Mouse (Mus musculus) cerebellum, postnatal 4 days (tissue): Measurements from ENCODE around the gene Tmem242.
A peak's percentile ranks its signal among the peaks of the same experiment; 100 is the strongest.
"Not testable (repeated sequence)": the region's sequence is repeated elsewhere in the genome, so short reads cannot be mapped to it uniquely, and the experiment has no call there.

Experiments used
- DNase-seq, 2 experiments: peaks; one replicate each; pipeline ENCODE4 v3.0.0; 2022; ENCODE audit warnings: low spot score in 2 of 2, mixed read lengths in 1 of 2

Gene Tmem242

DNA sequence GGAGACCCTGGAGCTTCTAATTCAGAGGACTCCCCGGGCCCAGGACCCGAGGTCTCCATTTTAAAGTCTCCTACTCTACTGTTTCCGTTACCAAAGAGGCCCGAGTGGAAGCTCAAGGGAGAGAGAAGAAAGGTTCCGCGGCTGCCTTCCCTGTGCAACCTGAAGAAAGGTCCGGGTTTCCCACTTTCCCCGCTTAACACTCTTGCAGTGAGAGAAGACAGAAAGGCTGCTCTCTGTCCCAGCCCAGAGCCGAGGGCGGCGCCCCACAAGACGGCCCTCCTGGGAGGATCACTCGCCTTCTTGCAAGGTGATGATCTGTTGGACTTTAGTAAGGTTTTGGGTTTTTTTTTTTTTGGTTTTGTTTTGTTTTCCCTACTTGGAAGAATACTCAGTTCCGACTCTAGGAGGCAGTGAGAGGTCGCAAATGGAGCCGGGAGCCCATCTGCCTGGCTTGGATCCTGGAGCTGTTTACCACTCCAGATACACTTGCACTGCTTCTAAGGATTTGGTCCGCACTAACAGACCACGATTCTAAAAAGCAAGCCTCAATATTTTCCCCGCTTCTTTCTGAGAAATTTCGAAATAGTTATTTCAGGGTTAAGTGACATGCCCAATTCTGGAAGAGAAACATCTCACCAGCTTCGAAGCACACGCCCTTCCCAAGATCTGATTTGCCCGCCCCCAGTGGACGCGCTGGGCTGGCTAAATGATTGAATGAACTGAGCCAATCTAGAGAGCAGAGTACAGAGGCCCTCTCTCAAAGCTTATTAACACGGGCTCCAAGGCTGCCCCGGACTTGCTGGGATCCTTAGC lies at the start of gene Tmem242:
Gene Tmem242 (minus strand): TSS at position 101 of the 813 bp plus-strand sequence.
- DNase-seq = peak; percentile 88 to 91

GRCm38 (mm10) chr17:5488156-5488555 lies 48.1 kb upstream of the Tmem242 start:
- DNase-seq = no peak

- DNase-seq = no peak
These were observed 44.6 kb upstream of the Tmem242 start for GRCm38 (mm10) chr17:5484663-5485062.

DNA sequence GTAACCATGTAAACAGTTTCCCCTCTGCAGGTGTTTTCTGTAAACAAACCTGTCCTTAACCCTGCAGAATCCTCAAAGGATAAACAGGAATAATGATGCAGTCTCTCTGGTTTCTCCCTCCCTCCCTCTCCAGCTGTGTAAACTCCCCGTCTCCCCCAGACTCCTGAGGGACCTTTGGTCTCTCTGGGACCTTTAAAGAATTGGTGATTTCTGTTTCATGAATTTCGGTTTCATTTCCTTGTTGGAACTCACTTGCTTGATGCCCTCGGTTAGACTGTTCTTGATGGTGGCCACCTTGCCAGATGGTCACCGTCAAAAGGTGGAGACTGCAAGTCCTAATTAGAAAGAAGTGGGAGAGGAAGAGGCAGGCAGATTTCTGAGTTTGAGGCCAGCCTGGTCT lies 43.4 kb upstream of the Tmem242 start:
- DNase-seq = no peak

DNA sequence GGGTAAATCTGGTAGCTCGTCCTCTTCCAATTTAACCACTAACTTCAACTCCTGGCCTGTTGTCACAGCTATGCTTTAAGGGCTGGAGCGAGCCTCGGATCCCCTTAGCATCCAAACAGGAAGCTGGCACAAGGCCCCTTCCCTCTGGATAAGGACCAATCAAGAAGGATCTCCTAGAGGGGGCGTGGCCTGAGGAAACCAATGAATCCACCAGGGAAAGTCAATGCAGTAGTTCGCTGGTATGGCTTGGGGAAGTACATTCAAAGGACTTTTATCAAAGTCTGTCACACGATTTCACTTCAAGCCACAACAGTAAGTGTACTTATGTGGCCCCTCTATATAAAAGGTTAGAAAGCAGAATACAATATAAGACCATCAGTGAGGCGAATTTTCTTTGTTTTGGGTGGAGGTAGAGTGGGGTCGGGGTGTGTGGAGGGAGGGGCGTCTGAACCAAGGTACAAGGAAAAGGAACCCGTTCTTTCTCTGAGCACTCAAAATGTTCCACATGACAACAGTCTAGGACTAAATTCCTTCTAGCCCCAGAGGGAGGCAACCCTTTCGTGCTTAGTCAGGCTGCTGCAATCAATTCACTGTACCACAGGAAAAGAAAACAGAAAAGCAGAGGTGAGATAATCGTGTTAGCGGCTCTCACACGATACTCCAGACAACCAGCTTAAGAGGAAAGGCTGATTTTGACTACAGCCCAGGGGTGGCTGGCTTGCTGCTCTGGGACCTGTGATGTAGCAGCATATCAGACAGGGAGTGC lies 36.1 kb upstream of the Tmem242 start:
- DNase-seq = no peak

- no peak for DNase-seq
These were observed 32.2 kb upstream of the Tmem242 start for GRCm38 (mm10) chr17:5472268-5472667.

DNA sequence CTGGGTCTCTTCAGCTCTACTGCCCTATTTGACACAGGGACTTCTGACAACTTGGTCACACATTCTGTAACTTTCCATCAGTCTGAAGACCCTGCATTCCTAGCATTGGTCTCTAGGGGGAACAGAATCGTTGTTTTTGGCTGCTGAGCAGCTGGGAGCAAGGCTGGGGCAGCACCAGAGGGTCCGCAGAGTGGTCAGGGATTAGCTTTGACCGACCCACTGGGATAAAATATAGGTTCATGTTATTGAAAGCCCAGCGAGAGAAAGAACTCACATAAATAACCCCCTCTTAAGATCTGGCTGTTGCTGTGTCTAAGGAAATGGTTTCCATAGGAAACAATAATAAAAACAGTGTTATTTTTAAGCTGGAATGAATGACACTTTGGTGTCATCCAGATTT lies 27.1 kb upstream of the Tmem242 start:
- no peak for DNase-seq

DNA sequence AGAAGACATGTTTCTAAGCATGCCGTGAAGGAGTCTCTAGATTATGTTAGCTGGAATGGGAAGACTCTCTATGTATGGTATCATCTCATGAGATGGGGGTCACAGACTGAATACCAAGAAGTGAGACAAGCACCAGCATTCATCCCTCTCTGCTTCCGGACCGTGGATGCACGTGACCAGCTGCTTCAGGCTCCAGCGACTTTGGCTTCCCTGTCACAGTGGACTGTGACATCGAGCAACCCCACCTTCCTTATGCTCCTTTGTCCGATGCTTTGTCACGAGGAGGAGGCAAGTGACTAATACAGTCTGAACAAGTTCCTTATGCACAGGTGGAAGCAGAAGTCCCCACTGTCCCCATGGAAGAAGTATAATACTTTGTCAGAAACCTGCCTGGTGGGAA lies 26.7 kb upstream of the Tmem242 start:
- no peak for DNase-seq

- DNase-seq = no peak
These were observed 23.9 kb upstream of the Tmem242 start for GRCm38 (mm10) chr17:5463912-5464311.

DNA sequence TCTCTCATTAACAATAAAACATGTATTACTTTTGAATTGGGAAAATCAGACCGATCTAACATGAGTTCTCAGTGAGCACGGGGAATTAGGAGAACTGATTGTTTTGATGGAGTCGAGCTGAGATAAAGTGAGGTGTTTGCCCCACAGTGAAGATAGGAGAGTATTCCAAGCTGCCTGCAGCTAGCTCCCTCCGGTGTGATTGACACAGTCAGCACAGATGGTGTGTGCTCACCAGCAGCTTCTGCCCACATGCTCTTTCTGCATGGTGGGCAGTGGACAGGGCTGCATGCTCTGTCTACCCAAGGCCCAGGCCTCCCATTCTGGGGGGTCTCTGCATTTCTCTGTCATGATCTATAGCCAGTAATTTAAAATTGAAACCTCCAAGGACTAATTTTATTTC lies 13.6 kb upstream of the Tmem242 start:
- no peak for DNase-seq

DNA sequence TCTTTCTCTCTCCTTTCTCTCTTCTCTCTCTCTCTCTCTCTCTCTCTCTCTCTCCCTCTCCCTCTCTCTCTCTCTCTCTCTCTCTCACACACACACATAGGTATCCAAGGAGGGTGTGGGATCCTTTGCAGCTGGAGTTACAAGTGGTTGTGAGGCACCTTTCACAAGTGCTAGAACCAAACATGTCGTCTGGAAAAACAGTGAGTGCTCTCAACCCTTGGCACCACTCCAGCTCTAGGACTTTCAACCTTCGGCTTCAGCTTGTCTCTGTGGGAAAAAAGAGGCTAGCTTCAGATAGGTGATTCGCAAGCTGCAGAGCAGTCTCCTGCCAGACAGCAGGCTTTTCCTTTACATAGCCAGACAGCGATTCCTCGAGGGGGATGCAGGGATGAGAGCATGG lies 3.7 kb upstream of the Tmem242 start:
- no peak for DNase-seq

- DNase-seq = no peak
These were observed 3.2 kb upstream of the Tmem242 start for GRCm38 (mm10) chr17:5443260-5443659.

- DNase-seq = not testable (repeated sequence)
These were observed 2.3 kb upstream of the Tmem242 start for GRCm38 (mm10) chr17:5442403-5442802.

- DNase-seq = no peak
These were observed 264 bp downstream of the Tmem242 start for GRCm38 (mm10) chr17:5439831-5440158.

DNA sequence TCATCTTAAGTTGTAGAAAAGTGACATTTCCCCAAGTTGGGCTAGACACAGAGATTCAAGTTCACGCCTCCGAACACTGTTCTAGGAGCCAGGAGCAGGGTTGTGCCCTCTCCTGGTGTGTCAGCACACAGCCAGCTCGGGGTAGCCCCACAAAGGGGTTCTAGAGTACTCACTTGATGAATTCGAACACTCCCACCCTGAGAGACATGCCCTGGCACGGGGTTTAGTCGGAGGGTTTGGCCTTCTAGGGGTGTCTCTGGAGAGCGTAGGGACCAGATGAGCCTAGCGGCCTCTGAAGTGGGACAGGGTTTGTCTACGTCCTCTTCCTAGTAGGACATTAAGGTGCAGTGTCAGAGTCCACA lies 10.3 kb downstream of the Tmem242 start:
- no peak for DNase-seq

- DNase-seq = peak; percentile 91 to 94
These were observed 10.8 kb downstream of the Tmem242 start for GRCm38 (mm10) chr17:5429090-5429771.

DNA sequence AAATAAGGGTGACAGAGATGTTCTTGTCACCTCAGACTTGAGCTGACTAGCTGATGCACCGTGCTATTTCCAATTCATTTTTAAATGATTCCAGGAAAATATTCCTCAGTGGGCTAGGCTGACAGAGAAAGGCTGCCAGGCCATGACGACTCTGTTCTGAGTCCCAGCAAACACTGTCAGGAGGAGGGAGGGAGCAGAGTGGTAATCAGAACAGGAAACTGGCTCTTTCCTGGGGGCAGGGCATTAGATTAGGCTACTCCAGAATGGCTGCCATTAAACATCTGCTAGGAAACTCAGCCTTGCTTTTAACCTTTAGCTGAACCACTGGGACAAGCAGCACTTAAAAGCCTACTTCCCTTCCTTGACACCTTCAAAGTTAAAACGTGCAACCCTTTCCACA lies 14.9 kb downstream of the Tmem242 start:
- no peak for DNase-seq

- DNase-seq = no peak
These were observed 15.9 kb downstream of the Tmem242 start for GRCm38 (mm10) chr17:5424156-5424555.

DNA sequence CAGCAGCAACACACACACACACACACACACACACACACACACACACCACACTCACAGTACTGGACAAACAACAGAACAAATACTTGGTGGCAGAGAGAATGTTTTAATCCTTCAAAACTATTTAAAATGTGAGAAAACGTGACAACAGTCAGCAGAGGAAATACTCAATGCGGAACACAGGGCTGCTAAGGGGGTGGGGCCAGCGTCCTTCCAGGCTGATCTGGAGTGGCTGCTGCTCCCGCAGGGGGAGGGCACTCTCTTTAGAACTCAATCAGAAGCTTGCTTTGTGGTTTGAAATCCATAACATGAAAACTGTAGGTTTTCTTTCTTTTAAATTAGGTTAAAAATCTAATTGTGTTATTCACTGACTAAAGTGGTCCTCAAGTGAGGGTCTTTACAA lies 18.2 kb downstream of the Tmem242 start:
- DNase-seq = no peak

GRCm38 (mm10) chr17:5419771-5420518 lies 20.1 kb downstream of the Tmem242 start:
- DNase-seq = no peak

DNA sequence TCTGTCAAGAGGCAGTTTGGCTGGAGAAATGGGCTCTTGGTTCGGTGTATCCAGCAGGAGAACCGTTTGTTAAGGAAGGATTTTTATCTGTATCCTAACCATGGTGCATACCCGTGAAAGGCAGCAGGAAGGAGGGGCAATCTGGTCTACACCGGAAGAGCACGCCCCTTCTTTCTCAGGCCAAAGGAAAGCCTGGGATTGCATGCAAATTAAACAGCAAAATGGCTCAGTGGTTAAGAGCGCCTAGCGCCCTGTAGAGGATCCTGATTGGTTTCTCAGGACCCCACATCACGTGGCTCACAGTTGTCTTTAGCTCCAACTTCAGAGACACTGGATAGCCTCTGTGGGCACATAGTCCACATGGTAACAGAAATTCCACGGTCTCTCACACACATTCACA lies 21.0 kb downstream of the Tmem242 start:
- no peak for DNase-seq

- DNase-seq = no peak
These were observed 21.5 kb downstream of the Tmem242 start, which contains the start of gene Ldhal6b for GRCm38 (mm10) chr17:5418545-5418944. Gene Ldhal6b (minus strand): TSS chr17:5418767.
